Mouse (Mus musculus) stomach, embryonic 16.5 days (tissue): ENCODE data around the gene Wrb. TPM values are rescaled to one million over a fixed set of nuclear protein-coding genes. Genes with fewer than 3 reads are reported as not detected.
"Not testable (repeated sequence)": the region's sequence is repeated elsewhere in the genome, so short reads cannot be mapped to it uniquely, and the experiment has no call there.

Source experiments
- ATAC-seq: fragments of 200-750 bp; cut with Nextera tagmentation; 2 replicates; pipeline ENCODE4 v1.8.0; 2017; ENCODE audit warnings: moderate number of reproducible peaks, moderate TSS enrichment; ENCODE audit not compliant: insufficient read depth, low FRiP score
- H3K27ac ChIP-seq: fragments of 300-500 bp; sonication (generic); 2 replicates; pipeline ENCODE4 v1.5.1; 2014; ENCODE audit warnings: low read length
- H3K27me3 ChIP-seq: fragments of 300-500 bp; sonication (generic); 2 replicates; pipeline ENCODE4 v1.6.1; 2014; ENCODE audit warnings: low read length, control low read depth, mixed read lengths; ENCODE audit not compliant: control insufficient read depth, insufficient read depth
- H3K36me3 ChIP-seq: fragments of 300-500 bp; sonication (generic); 2 replicates; pipeline ENCODE4 v1.6.1; 2014; ENCODE audit warnings: low read length; ENCODE audit not compliant: control insufficient read depth, insufficient read depth
- H3K4me1 ChIP-seq: fragments of 300-500 bp; sonication (generic); 2 replicates; pipeline ENCODE4 v1.6.1; 2014; ENCODE audit warnings: low read length, control low read depth, mixed read lengths; ENCODE audit not compliant: control insufficient read depth, insufficient read depth
- H3K4me2 ChIP-seq: fragments of 300-500 bp; sonication (generic); 2 replicates; pipeline ENCODE4 v1.6.1; 2014; ENCODE audit warnings: low read depth, low read length, mixed read lengths
- H3K4me3 ChIP-seq: fragments of 300-500 bp; sonication (generic); replicated peaks from 2 replicates; pipeline ENCODE4 v1.5.1; 2014; ENCODE audit warnings: mild to moderate bottlenecking, low read length
- H3K9ac ChIP-seq: fragments of 300-500 bp; sonication (generic); 2 replicates; pipeline ENCODE4 v1.6.1; 2014; ENCODE audit warnings: low read length
- H3K9me3 ChIP-seq: fragments of 300-500 bp; sonication (generic); replicated peaks from 2 replicates; pipeline ENCODE4 v1.6.1; 2016; ENCODE audit warnings: low read length, control low read depth; ENCODE audit not compliant: control insufficient read depth
- WGBS: fragments of 180-500 bp; shearing (Covaris S2); extraction: QIAGEN DNeasy Blood & Tissue Kit; methylation state at CpG from one replicate; pipeline ENCODE4 v1.1.7; 2014; 5-methylcytosine and 5-hydroxymethylcytosine counted together
- polyA plus RNA-seq: library from polyadenylated mRNA; unstranded; fragments of >200 nt; fragmentation: Nextera tagmentation; extraction: Ambion mirVana; gene quantifications from 2 replicates; pipeline ENCODE4 v1.2.1, GENCODE M21; 2015

Wrb gene
- polyA plus RNA-seq: 55.4 and 63.1 TPM in 2 replicates

- Histone ChIP-seq H3K9me3 (0 out of 2 replicates have a peak, but pooled peaks cover 7% of the 10 kb centered on the region), H3K4me1 (peaks cover 14% of the 10 kb centered on the region; the same call in 1 of the 2 replicates), H3K36me3 (no peaks in the 10 kb centered on the region), H3K4me2 (peak within 1 kb of the TSS; percentile 51), H3K9ac (peak within 1 kb of the TSS; percentile 75), H3K27ac (peak within 1 kb of the TSS; percentile 40), H3K4me3 (peak within 1 kb of the TSS; percentile 64), H3K27me3 (no peaks in the 10 kb centered on the region)
- whole genome bisulfite sequencing: under 1% methylated on average over 68 of the region's 68 CpGs
- ATAC-seq: peak; percentile 95
Measured at GRCm38 (mm10) chr16:96145110-96145800, at the start of gene Wrb. Wrb (plus strand) TSS chr16:96145407.

GRCm38 (mm10) chr16:96095966-96096365 is 49.2 kb upstream of the Wrb start:
- Histone ChIP-seq H3K4me1 (no peaks in the 10 kb centered on the region), H3K9me3 (no peaks in the 10 kb centered on the region), H3K27ac (no peak overlapping the region), H3K4me2 (no peak overlapping the region), H3K27me3 (no peaks in the 10 kb centered on the region), H3K4me3 (no peak overlapping the region), H3K9ac (no peak overlapping the region), H3K36me3 (no peaks in the 10 kb centered on the region)
- no peak for ATAC-seq
- 79% methylated on average over 5 of the region's 5 CpGs for WGBS

GRCm38 (mm10) chr16:96097811-96098210 is 47.4 kb upstream of the Wrb start:
- H3K9me3 ChIP-seq, H3K4me1 ChIP-seq, ATAC-seq, H3K9ac ChIP-seq, H3K27ac ChIP-seq, H3K4me3 ChIP-seq, H3K36me3 ChIP-seq, H3K27me3 ChIP-seq, H3K4me2 ChIP-seq: not testable (repeated sequence)

GRCm38 (mm10) chr16:96103036-96103435 is 42.2 kb upstream of the Wrb start:
- Histone ChIP-seq H3K4me3 (no peak overlapping the region), H3K9me3 (no peaks in the 10 kb centered on the region), H3K9ac (no peak overlapping the region), H3K36me3 (no peaks in the 10 kb centered on the region), H3K4me2 (no peak overlapping the region), H3K4me1 (no peaks in the 10 kb centered on the region), H3K27ac (no peak overlapping the region), H3K27me3 (no peaks in the 10 kb centered on the region)
- WGBS: 36% methylated on average over 2 of the region's 2 CpGs
- ATAC-seq: no peak

- no peak overlapping the region for H3K27ac ChIP-seq
- WGBS: 57% methylated on average over 4 of the region's 4 CpGs
- no peak for ATAC-seq
- H3K36me3 ChIP-seq: no peaks in the 10 kb centered on the region
- H3K9ac ChIP-seq: no peak overlapping the region
- H3K4me1 ChIP-seq: no peaks in the 10 kb centered on the region
- H3K27me3 ChIP-seq: no peaks in the 10 kb centered on the region
- H3K4me3 ChIP-seq: no peak overlapping the region
- no peaks in the 10 kb centered on the region for H3K9me3 ChIP-seq
- H3K4me2 ChIP-seq: no peak overlapping the region
Measured at GRCm38 (mm10) chr16:96109673-96110072, 35.5 kb upstream of the Wrb start.

- H3K4me1 ChIP-seq: no peaks in the 10 kb centered on the region
- no peaks in the 10 kb centered on the region for H3K9me3 ChIP-seq
- ATAC-seq: no peak
- H3K9ac ChIP-seq: no peak overlapping the region
- H3K36me3 ChIP-seq: no peaks in the 10 kb centered on the region
- H3K4me3 ChIP-seq: no peak overlapping the region
- no peak overlapping the region for H3K4me2 ChIP-seq
- WGBS: 77% methylated on average over 5 of the region's 5 CpGs
- no peaks in the 10 kb centered on the region for H3K27me3 ChIP-seq
- no peak overlapping the region for H3K27ac ChIP-seq
Measured at GRCm38 (mm10) chr16:96110655-96111345, 34.4 kb upstream of the Wrb start.

DNA sequence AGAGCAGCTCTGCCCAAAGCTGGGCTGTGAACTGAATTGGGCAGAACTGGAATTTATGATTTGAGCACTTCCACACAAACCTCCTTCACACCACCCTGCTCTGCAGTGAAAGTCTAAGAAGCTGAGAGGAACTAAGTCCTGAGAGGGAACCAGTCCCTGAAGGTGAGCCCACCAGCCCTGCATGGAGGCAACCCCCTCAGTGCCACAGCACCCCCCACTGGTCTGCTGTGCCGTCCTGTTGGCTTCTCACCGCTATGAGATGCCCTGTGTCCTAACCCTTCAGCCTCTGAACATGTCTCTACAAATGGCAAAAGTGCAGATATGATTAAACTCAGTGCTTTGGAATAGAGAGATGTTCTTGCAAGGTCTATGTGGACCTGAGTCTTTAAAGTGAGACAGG is 32.4 kb upstream of the Wrb start:
- H3K36me3 ChIP-seq: no peaks in the 10 kb centered on the region
- 61% methylated on average over 2 of the region's 2 CpGs for WGBS

DNA sequence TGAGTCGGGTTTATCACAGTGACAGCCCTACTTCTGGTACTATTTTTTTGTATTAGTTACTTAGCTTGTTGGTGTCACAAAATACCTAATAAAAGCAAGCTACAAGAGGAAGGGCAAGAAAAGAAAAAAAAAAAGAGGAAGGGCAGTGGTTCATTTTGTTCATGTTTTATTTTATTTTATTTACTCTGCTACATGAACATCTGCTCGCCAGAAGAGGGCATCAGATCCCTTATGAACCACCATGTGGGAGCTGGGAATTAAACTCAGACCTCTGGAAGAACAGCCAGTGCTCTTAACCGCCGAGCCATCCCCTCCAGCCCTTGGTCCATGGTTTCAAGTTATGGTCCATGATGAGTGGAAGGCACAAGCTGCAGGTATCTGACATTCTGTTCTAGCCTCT is 30.5 kb upstream of the Wrb start:
- WGBS: 60% methylated on average over 4 of the region's 4 CpGs
- H3K9me3 ChIP-seq: no peaks in the 10 kb centered on the region
- no peak for ATAC-seq

More for the DNA sequence above, 32.4 kb upstream of the Wrb start:
- no peak overlapping the region for H3K9ac ChIP-seq
- H3K4me1 ChIP-seq: no peaks in the 10 kb centered on the region
- H3K27me3 ChIP-seq: no peaks in the 10 kb centered on the region
- ATAC-seq: no peak
- no peaks in the 10 kb centered on the region for H3K9me3 ChIP-seq
- H3K27ac ChIP-seq: no peak overlapping the region
- H3K4me3 ChIP-seq: no peak overlapping the region
- no peak overlapping the region for H3K4me2 ChIP-seq

GRCm38 (mm10) chr16:96120022-96120623 is 25.1 kb upstream of the Wrb start:
- Histone ChIP-seq H3K4me3 (no peak overlapping the region), H3K9me3 (no peaks in the 10 kb centered on the region), H3K27ac (no peak overlapping the region), H3K27me3 (no peaks in the 10 kb centered on the region), H3K4me1 (no peaks in the 10 kb centered on the region), H3K9ac (no peak overlapping the region), H3K36me3 (peaks cover 19% of the 10 kb centered on the region), H3K4me2 (no peak overlapping the region)
- ATAC-seq: no peak
- 54% methylated on average over 4 of the region's 4 CpGs for WGBS

More for the DNA sequence above, 30.5 kb upstream of the Wrb start:
- Histone ChIP-seq H3K4me2 (no peak overlapping the region), H3K27me3 (no peaks in the 10 kb centered on the region), H3K36me3 (no peaks in the 10 kb centered on the region), H3K4me1 (no peaks in the 10 kb centered on the region), H3K4me3 (no peak overlapping the region), H3K9ac (no peak overlapping the region), H3K27ac (no peak overlapping the region)
